Mouse (Mus musculus) MEL (cell line): ENCODE data around the gene Traf6. TPM values are rescaled to one million over a fixed set of nuclear protein-coding genes. Genes with fewer than 3 reads are reported as not detected.

Source experiments
- DNase-seq: peaks from one replicate; pipeline ENCODE4 v3.0.0; 2011; ENCODE audit warnings: low read depth, low spot score
- H3K27ac ChIP-seq: 2 replicates; pipeline ENCODE4 v1.5.1; 2012; ENCODE audit warnings: low read depth, mild to moderate bottlenecking, control low read depth, low read length, moderate library complexity; ENCODE audit not compliant: control insufficient read depth
- H3K27me3 ChIP-seq, 2 experiments: fragments of 150-350 bp in 1 of 2; sonication (generic) in 1 of 2; 2 replicates each; pipeline ENCODE4 v1.6.1; 2012; ENCODE audit warnings: low read length in 2 of 2, mild to moderate bottlenecking in 2 of 2, improper control_type of control experiment in 1 of 2, moderate library complexity in 1 of 2; ENCODE audit not compliant: insufficient read depth in 2 of 2, control insufficient read depth in 1 of 2
- H3K36me3 ChIP-seq, 2 experiments: 2 replicates each; pipeline ENCODE4 v1.6.1; 2012 to 2014; ENCODE audit warnings: low read length in 2 of 2, improper control_type of control experiment in 1 of 2, inconsistent platforms in 1 of 2, mild to moderate bottlenecking in 1 of 2; ENCODE audit not compliant: insufficient read depth in 2 of 2, control insufficient read depth in 1 of 2
- H3K4me1 ChIP-seq, 2 experiments: fragments of 150-350 bp in 1 of 2; sonication (generic) in 1 of 2; 2 replicates each; pipeline ENCODE4 v1.6.1; 2012; ENCODE audit warnings: low read length in 2 of 2, improper control_type of control experiment in 1 of 2, mild to moderate bottlenecking in 1 of 2; ENCODE audit not compliant: insufficient read depth in 2 of 2, control insufficient read depth in 1 of 2
- H3K4me3 ChIP-seq, 2 experiments: fragments of 150-350 bp in 1 of 2; sonication (generic) in 1 of 2; 2 replicates each; pipeline ENCODE4 v1.5.1; 2012; ENCODE audit warnings: low read depth in 2 of 2, low read length in 2 of 2, mild to moderate bottlenecking in 2 of 2, moderate library complexity in 2 of 2, control low read depth in 1 of 2, improper control_type of control experiment in 1 of 2; ENCODE audit not compliant: control insufficient read depth in 1 of 2, insufficient read depth in 1 of 2
- H3K79me2 ChIP-seq: 2 replicates; pipeline ENCODE4 v1.6.1; 2012; ENCODE audit warnings: mild to moderate bottlenecking, low read length, moderate library complexity; ENCODE audit not compliant: control insufficient read depth, poor library complexity, insufficient read depth
- H3K9ac ChIP-seq: 2 replicates; pipeline ENCODE4 v1.6.1; 2012; ENCODE audit warnings: low read depth, mild to moderate bottlenecking, control low read depth, low read length, moderate library complexity; ENCODE audit not compliant: control insufficient read depth, poor library complexity, severe bottlenecking
- H3K9me3 ChIP-seq: fragments of 150-350 bp; sonication (generic); replicated peaks from 2 replicates; pipeline ENCODE4 v1.6.1; 2012; ENCODE audit warnings: mild to moderate bottlenecking, low read length, improper control_type of control experiment, moderate library complexity; ENCODE audit not compliant: insufficient read depth
- ETS1 ChIP-seq: IDR thresholded peaks from 2 replicates; pipeline ENCODE4 v1.6.1; 2012; ENCODE audit warnings: low read depth, mild to moderate bottlenecking, inconsistent platforms, low read length, improper control_type of control experiment, moderate library complexity
- JUND ChIP-seq: IDR thresholded peaks from 2 replicates; pipeline ENCODE4 v1.6.1; 2011; ENCODE audit warnings: low read depth, mild to moderate bottlenecking, improper control_type of control experiment, low read length
- MAFK ChIP-seq: IDR thresholded peaks from 2 replicates; pipeline ENCODE4 v1.6.1; 2011; ENCODE audit warnings: low read depth, mild to moderate bottlenecking, low read length, improper control_type of control experiment, borderline replicate concordance
- MAZ ChIP-seq: IDR thresholded peaks from 2 replicates; pipeline ENCODE4 v1.6.1; 2012; ENCODE audit warnings: low read depth, mild to moderate bottlenecking, inconsistent platforms, low read length, improper control_type of control experiment
- MEF2A ChIP-seq: IDR thresholded peaks from 2 replicates; pipeline ENCODE4 v1.6.1; 2014; ENCODE audit warnings: low read depth, mild to moderate bottlenecking, inconsistent platforms, low read length, improper control_type of control experiment; ENCODE audit not compliant: poor library complexity, insufficient replicate concordance, severe bottlenecking; ENCODE audit errors: extremely low read depth
- MYB ChIP-seq: IDR thresholded peaks from 2 replicates; pipeline ENCODE4 v1.6.1; 2011; ENCODE audit warnings: mild to moderate bottlenecking, low read depth, low read length, improper control_type of control experiment
- NELFE ChIP-seq: IDR thresholded peaks from 2 replicates; pipeline ENCODE4 v1.6.1; 2011; ENCODE audit warnings: low read depth, low read length, improper control_type of control experiment
- NRF1 ChIP-seq: IDR thresholded peaks from 2 replicates; pipeline ENCODE4 v1.6.1; 2014; ENCODE audit warnings: low read depth, mild to moderate bottlenecking, inconsistent platforms, low read length, improper control_type of control experiment, moderate library complexity; ENCODE audit not compliant: poor library complexity, insufficient read depth, severe bottlenecking
- POLR2AphosphoS5 ChIP-seq: IDR thresholded peaks from 2 replicates; pipeline ENCODE4 v1.6.1; 2012; ENCODE audit warnings: low read depth, borderline replicate concordance, mild to moderate bottlenecking, inconsistent platforms, low read length, moderate library complexity, mixed read lengths
- RAD21 ChIP-seq: IDR thresholded peaks from 2 replicates; pipeline ENCODE4 v1.6.1; 2011; ENCODE audit warnings: mild to moderate bottlenecking, low read depth, low read length, improper control_type of control experiment
- SMC3 ChIP-seq: IDR thresholded peaks from 2 replicates; pipeline ENCODE4 v1.6.1; 2011; ENCODE audit warnings: low read depth, low read length, improper control_type of control experiment
- TBP ChIP-seq: IDR thresholded peaks from 2 replicates; pipeline ENCODE4 v1.8.0; 2011; ENCODE audit warnings: low read depth, low read length, improper control_type of control experiment
- USF1 ChIP-seq: IDR thresholded peaks from 2 replicates; pipeline ENCODE4 v1.6.1; 2014; ENCODE audit warnings: low read depth, mild to moderate bottlenecking, inconsistent platforms, low read length, improper control_type of control experiment, moderate library complexity
- ZC3H11A ChIP-seq: IDR thresholded peaks from 2 replicates; pipeline ENCODE4 v1.6.1; 2012; ENCODE audit warnings: low read depth, mild to moderate bottlenecking, inconsistent platforms, low read length, improper control_type of control experiment
- ZKSCAN1 ChIP-seq: IDR thresholded peaks from 2 replicates; pipeline ENCODE4 v1.6.1; 2012; ENCODE audit warnings: low read depth, mild to moderate bottlenecking, inconsistent platforms, low read length, improper control_type of control experiment, moderate library complexity
- ZNF384 ChIP-seq: IDR thresholded peaks from 2 replicates; pipeline ENCODE4 v1.6.1; 2012; ENCODE audit warnings: low read depth, mild to moderate bottlenecking, inconsistent platforms, low read length, improper control_type of control experiment
- polyA plus RNA-seq, 2 experiments: library from polyadenylated mRNA; stranded (reverse) in 1 of 2; unstranded in 1 of 2; fragments of >175 nt in 1 of 2; fragments of >200 nt in 1 of 2; gene quantifications; 2 replicates each; pipeline versions ENCODE4 v1.2.1 to v1.2.4; 2012; ENCODE audit warnings: low replicate concordance in 2 of 2, low read depth in 1 of 2; ENCODE audit not compliant: insufficient read length in 2 of 2, insufficient read depth in 1 of 2, missing spikeins in 1 of 2
- total RNA-seq: library from RNA; depleted of rRNA; stranded (reverse); fragments of 300-350 nt; gene quantifications from 2 replicates; pipeline ENCODE4 v1.2.3, GENCODE M21; 2012

Traf6 gene
- total and polyA plus RNA-seq, 3 experiments = 11.8 to 18.0 TPM; not detected in 1

GRCm38 (mm10) chr2:101673547-101673946 is 4.7 kb upstream of the Traf6 start:
- H3K36me3 ChIP-seq = peaks cover 0 to 2% of the 10 kb centered on the region in 2 experiments; a peak in 1 of 4 replicates
- H3K9me3 ChIP-seq = no peaks in the 10 kb centered on the region
- no peak overlapping the region for H3K27ac ChIP-seq
- no peak for DNase-seq
- peaks cover 3% of the 10 kb centered on the region for H3K79me2 ChIP-seq
- H3K4me3 ChIP-seq = no peak overlapping the region
- H3K4me1 ChIP-seq = peaks cover 0 to 3% of the 10 kb centered on the region in 2 experiments; a peak in 1 of 4 replicates
- H3K9ac ChIP-seq = no peak overlapping the region
- TF ChIP-seq USF1 = no peak
- peaks cover 0 to 4% of the 10 kb centered on the region in 2 experiments; a peak in 2 of 4 replicates for H3K27me3 ChIP-seq

DNA sequence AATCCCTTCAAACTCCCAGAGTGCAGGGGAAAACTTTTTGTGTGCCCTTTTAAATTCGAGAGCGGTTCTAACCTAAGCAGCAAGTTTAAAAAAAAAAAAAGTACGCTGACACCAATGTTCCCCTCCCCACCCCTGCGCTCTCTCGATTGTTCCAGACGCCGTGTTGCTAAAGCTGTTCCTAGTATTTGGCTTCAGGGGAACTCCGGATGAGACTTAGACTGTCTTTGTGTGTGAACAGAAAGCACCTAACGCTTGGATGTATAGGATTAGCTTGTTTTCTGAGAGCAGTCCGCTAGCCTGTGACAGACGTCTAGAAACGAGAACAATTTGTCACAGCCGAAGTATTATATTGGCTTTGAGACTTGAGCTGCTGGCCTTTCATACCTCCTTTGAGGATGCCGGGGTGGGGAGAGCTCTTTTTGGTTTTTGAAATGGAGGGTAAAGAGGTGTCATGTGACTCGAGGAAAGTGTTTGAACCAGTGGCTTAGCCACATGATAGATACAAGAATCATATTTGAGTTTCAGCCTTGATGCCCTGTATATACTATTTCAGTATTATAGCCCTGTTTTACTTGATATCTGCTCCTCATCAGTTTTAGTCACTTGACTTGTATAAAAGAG is 1.0 kb downstream of the Traf6 start:
- no peak for TF ChIP-seq NRF1
- TF ChIP-seq MAFK = no peak
- TF ChIP-seq MAZ = 0 out of 2 replicates have a peak, but pooled peaks have one; percentile 37
- TF ChIP-seq ZKSCAN1 = no peak
- TF ChIP-seq USF1 = peak; percentile 75
- peak; percentile 58 for TF ChIP-seq ZNF384
- no peak for TF ChIP-seq JUND
- no peak for TF ChIP-seq ETS1
- H3K4me3 ChIP-seq = peak overlapping the region; percentile 81 to 91
- H3K27me3 ChIP-seq = peaks cover 0 to 4% of the 10 kb centered on the region in 2 experiments; a peak in 2 of 4 replicates
- no peak overlapping the region for H3K27ac ChIP-seq
- H3K9me3 ChIP-seq = no peaks in the 10 kb centered on the region
- peaks cover 0 to 3% of the 10 kb centered on the region in 2 experiments; a peak in 2 of 4 replicates for H3K4me1 ChIP-seq
- H3K36me3 ChIP-seq = peaks cover 0 to 5% of the 10 kb centered on the region in 2 experiments; a peak in 2 of 4 replicates
- peaks cover 20% of the 10 kb centered on the region for H3K79me2 ChIP-seq
- peak; percentile 41 for DNase-seq
- peak overlapping the region; percentile 93 for H3K9ac ChIP-seq

GRCm38 (mm10) chr2:101684421-101684820 is 6.2 kb downstream of the Traf6 start:
- H3K9me3 ChIP-seq = no peaks in the 10 kb centered on the region
- peaks cover 2% of the 10 kb centered on the region in 2 experiments for H3K36me3 ChIP-seq
- no peaks in the 10 kb centered on the region; a peak in 1 of 4 replicates for H3K4me1 ChIP-seq
- H3K9ac ChIP-seq = no peak overlapping the region
- no peaks in the 10 kb centered on the region for H3K27me3 ChIP-seq
- no peak for DNase-seq
- no peak for TF ChIP-seq POLR2AphosphoS5
- TF ChIP-seq MEF2A = no peak
- no peak for TF ChIP-seq NELFE
- no peak for TF ChIP-seq MYB
- no peak for TF ChIP-seq RAD21
- TF ChIP-seq ZC3H11A = no peak
- no peak for TF ChIP-seq SMC3
- TF ChIP-seq TBP = no peak
- H3K27ac ChIP-seq = no peak overlapping the region
- H3K4me3 ChIP-seq = no peak overlapping the region
- peaks cover 10% of the 10 kb centered on the region for H3K79me2 ChIP-seq
